Mouse (Mus musculus): Measurements from ENCODE around the gene Olfr808.

DNA sequence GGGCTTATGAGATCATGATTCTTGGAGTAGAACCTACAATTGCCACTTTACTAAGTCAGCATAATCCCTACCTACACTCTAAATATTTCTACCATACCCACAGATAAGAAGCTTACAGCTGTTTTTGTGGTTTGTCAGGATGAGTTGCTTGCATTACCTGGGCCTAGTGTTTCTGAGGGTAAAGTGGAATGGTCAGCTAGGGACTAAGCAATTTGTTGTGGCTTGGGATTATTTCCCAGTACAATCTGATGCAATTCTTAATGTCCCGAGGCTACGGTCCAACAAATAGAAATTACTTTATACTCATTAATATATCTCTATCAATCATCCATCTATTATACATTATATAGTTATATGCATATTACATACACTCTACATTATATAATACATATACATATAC, 36.0 kb upstream of the Olfr808 start, which contains the start of gene Olfr805:
- TF ChIP-seq POLR2A (IDR thresholded peaks at IDR 0.05; ENCODE audit: borderline replicate concordance, insufficient read depth, low read length) (no peak), CTCF (IDR thresholded peaks at IDR 0.05; ENCODE audit: borderline replicate concordance, insufficient read depth, low read depth, low read length) (no peak)

All from cerebellum, adult 2 months (tissue).